Mouse (Mus musculus) embryonic facial prominence, embryonic 14.5 days (tissue): Measurements from ENCODE around the gene Sesn3. TPM values are rescaled to one million over a fixed set of nuclear protein-coding genes. Genes with fewer than 3 reads are reported as not detected.

Experiments
- ATAC-seq: fragments of 200-750 bp; cut with Nextera tagmentation; 2 replicates; pipeline ENCODE4 v1.8.0; 2017; ENCODE audit warnings: low read depth, moderate number of reproducible peaks, moderate TSS enrichment
- DNase-seq: peaks from one replicate; pipeline ENCODE4 v3.0.0-alpha.2; 2015; ENCODE audit warnings: low spot score
- H3K27ac ChIP-seq: fragments of 300-500 bp; sonication (generic); replicated peaks from 2 replicates; pipeline ENCODE4 v1.5.1; 2014; ENCODE audit warnings: low read depth, mild to moderate bottlenecking, low read length, moderate library complexity
- H3K27me3 ChIP-seq: fragments of 300-500 bp; sonication (generic); replicated peaks from 2 replicates; pipeline ENCODE4 v1.6.1; 2014; ENCODE audit warnings: low read length; ENCODE audit not compliant: control insufficient read depth, insufficient read depth
- H3K36me3 ChIP-seq: fragments of 300-500 bp; sonication (generic); 2 replicates; pipeline ENCODE4 v1.6.1; 2014; ENCODE audit warnings: low read length, mixed read lengths; ENCODE audit not compliant: control insufficient read depth, insufficient read depth
- H3K4me1 ChIP-seq: fragments of 300-500 bp; sonication (generic); 2 replicates; pipeline ENCODE4 v1.6.1; 2014; ENCODE audit warnings: antibody characterized with exemption, low read length; ENCODE audit not compliant: control insufficient read depth, insufficient read depth
- H3K4me2 ChIP-seq: fragments of 300-500 bp; sonication (generic); 2 replicates; pipeline ENCODE4 v1.6.1; 2014; ENCODE audit warnings: low read depth, mild to moderate bottlenecking, low read length, moderate library complexity, mixed read lengths
- H3K4me3 ChIP-seq: fragments of 300-500 bp; sonication (generic); 2 replicates; pipeline ENCODE4 v1.5.1; 2014; ENCODE audit warnings: low read depth, mild to moderate bottlenecking, low read length
- H3K9ac ChIP-seq: fragments of 300-500 bp; sonication (generic); 2 replicates; pipeline ENCODE4 v1.6.1; 2014; ENCODE audit warnings: low read depth, mild to moderate bottlenecking, low read length, moderate library complexity, mixed read lengths
- H3K9me3 ChIP-seq: fragments of 300-500 bp; sonication (generic); 2 replicates; pipeline ENCODE4 v1.6.1; 2016; ENCODE audit warnings: low read length; ENCODE audit not compliant: control insufficient read depth
- WGBS: fragments of 180-500 bp; shearing (Covaris S2); extraction: QIAGEN DNeasy Blood & Tissue Kit; methylation state at CpG from one replicate; pipeline ENCODE4 v1.1.7; 2014; 5-methylcytosine and 5-hydroxymethylcytosine counted together
- polyA plus RNA-seq: library from polyadenylated mRNA; unstranded; fragments of >200 nt; fragmentation: Nextera tagmentation; extraction: Ambion mirVana; gene quantifications from 2 replicates; pipeline ENCODE4 v1.2.1, GENCODE M21; 2014

The Sesn3 gene
- polyA plus RNA-seq, 1 experiment from 2014 or later: 21.7 TPM

- Histone ChIP-seq H3K27ac (no peak overlapping the region), H3K27me3 (no peaks in the 10 kb centered on the region), H3K4me2 (no peak overlapping the region), H3K9me3 (no peaks in the 10 kb centered on the region), H3K4me1 (no peaks in the 10 kb centered on the region), H3K9ac (no peak overlapping the region), H3K4me3 (no peak overlapping the region), H3K36me3 (no peaks in the 10 kb centered on the region)
- no peak for DNase-seq
- ATAC-seq: no peak
- 80% methylated on average over 1 of the region's 1 CpGs for WGBS
Observed at GRCm38 (mm10) chr9:14352337-14352736, 77.5 kb downstream of the Sesn3 start.

- no peak overlapping the region for H3K27ac ChIP-seq
- WGBS: 68% methylated on average over 6 of the region's 6 CpGs
- H3K9ac ChIP-seq: no peak overlapping the region
- no peak overlapping the region for H3K4me2 ChIP-seq
- no peaks in the 10 kb centered on the region for H3K9me3 ChIP-seq
- no peaks in the 10 kb centered on the region for H3K36me3 ChIP-seq
- H3K4me3 ChIP-seq: no peak overlapping the region
- H3K4me1 ChIP-seq: no peaks in the 10 kb centered on the region
- no peaks in the 10 kb centered on the region for H3K27me3 ChIP-seq
- DNase-seq (no peak), ATAC-seq (no peak)
Observed at GRCm38 (mm10) chr9:14354852-14355251, 80.0 kb downstream of the Sesn3 start.

GRCm38 (mm10) chr9:14357033-14357432, 82.2 kb downstream of the Sesn3 start:
- 77% methylated on average over 4 of the region's 4 CpGs for WGBS
- no peak for DNase-seq

GRCm38 (mm10) chr9:14362068-14362768, 87.4 kb downstream of the Sesn3 start:
- peak; percentile 87 for ATAC-seq
- no peaks in the 10 kb centered on the region for H3K9me3 ChIP-seq

More at GRCm38 (mm10) chr9:14357033-14357432, 82.2 kb downstream of the Sesn3 start:
- Histone ChIP-seq H3K27ac (no peak overlapping the region), H3K9me3 (no peaks in the 10 kb centered on the region), H3K4me2 (no peak overlapping the region), H3K4me1 (no peaks in the 10 kb centered on the region), H3K9ac (no peak overlapping the region), H3K36me3 (no peaks in the 10 kb centered on the region), H3K27me3 (no peaks in the 10 kb centered on the region), H3K4me3 (no peak overlapping the region)
- no peak for ATAC-seq

GRCm38 (mm10) chr9:14363540-14363939, 88.7 kb downstream of the Sesn3 start:
- H3K9me3 ChIP-seq: 0 out of 2 replicates have a peak, but pooled peaks cover 2% of the 10 kb centered on the region
- H3K36me3 ChIP-seq: no peaks in the 10 kb centered on the region
- no peak overlapping the region for H3K27ac ChIP-seq
- no peak overlapping the region for H3K4me3 ChIP-seq
- no peak for ATAC-seq
- H3K27me3 ChIP-seq: no peaks in the 10 kb centered on the region
- 82% methylated on average over 6 of the region's 6 CpGs for WGBS
- no peak overlapping the region for H3K9ac ChIP-seq
- no peak overlapping the region for H3K4me2 ChIP-seq
- DNase-seq: no peak
- H3K4me1 ChIP-seq: no peaks in the 10 kb centered on the region

More at GRCm38 (mm10) chr9:14362068-14362768, 87.4 kb downstream of the Sesn3 start:
- Histone ChIP-seq H3K27ac (no peak overlapping the region), H3K4me2 (no peak overlapping the region), H3K4me1 (no peaks in the 10 kb centered on the region), H3K27me3 (no peaks in the 10 kb centered on the region), H3K36me3 (no peaks in the 10 kb centered on the region), H3K9ac (no peak overlapping the region), H3K4me3 (no peak overlapping the region)
- peak; percentile 41 for DNase-seq
- WGBS: 75% methylated on average over 8 of the region's 8 CpGs

- WGBS: 94% methylated on average over 9 of the region's 9 CpGs
- Histone ChIP-seq H3K27me3 (no peaks in the 10 kb centered on the region), H3K27ac (peak overlapping the region; percentile 65), H3K36me3 (no peaks in the 10 kb centered on the region; the same call in 1 of the 2 replicates), H3K9me3 (peaks cover 9% of the 10 kb centered on the region; the same call in 1 of the 2 replicates), H3K4me2 (no peak overlapping the region), H3K4me1 (no peaks in the 10 kb centered on the region), H3K4me3 (no peak overlapping the region), H3K9ac (no peak overlapping the region)
- no peak for DNase-seq
- no peak for ATAC-seq
Observed at GRCm38 (mm10) chr9:14364719-14365118, 89.9 kb downstream of the Sesn3 start.

GRCm38 (mm10) chr9:14365481-14366125, 90.7 kb downstream of the Sesn3 start:
- H3K27ac ChIP-seq: no peak overlapping the region; the same call in 1 of the 2 replicates
- DNase-seq (peak; percentile 34), ATAC-seq (no peak; the same call in 1 of the 2 replicates)
- no peaks in the 10 kb centered on the region; the same call in 1 of the 2 replicates for H3K36me3 ChIP-seq
- H3K9me3 ChIP-seq: peaks cover 9% of the 10 kb centered on the region; the same call in 1 of the 2 replicates
- no peaks in the 10 kb centered on the region for H3K27me3 ChIP-seq
- no peak overlapping the region for H3K4me3 ChIP-seq
- WGBS: 42% methylated on average over 4 of the region's 4 CpGs
- H3K4me2 ChIP-seq: no peak overlapping the region
- no peaks in the 10 kb centered on the region for H3K4me1 ChIP-seq
- H3K9ac ChIP-seq: no peak overlapping the region

- no peaks in the 10 kb centered on the region for H3K27me3 ChIP-seq
Observed at GRCm38 (mm10) chr9:14367850-14368249, 93.0 kb downstream of the Sesn3 start.

More at GRCm38 (mm10) chr9:14367850-14368249, 93.0 kb downstream of the Sesn3 start:
- no peaks in the 10 kb centered on the region; the same call in 1 of the 2 replicates for H3K36me3 ChIP-seq
- no peaks in the 10 kb centered on the region for H3K4me1 ChIP-seq
- no peak overlapping the region for H3K4me2 ChIP-seq
- H3K4me3 ChIP-seq: no peak overlapping the region
- no peak for DNase-seq
- H3K9ac ChIP-seq: no peak overlapping the region
- peaks cover 9% of the 10 kb centered on the region; the same call in 1 of the 2 replicates for H3K9me3 ChIP-seq
- H3K27ac ChIP-seq: no peak overlapping the region
- no peak for ATAC-seq
- WGBS: 92% methylated on average over 4 of the region's 4 CpGs
